ENCODE assay signal across 20 mouse cellular contexts in genomic region chr7:16263843-16264242, GRCm38 (mm10). TPM values are rescaled to one million over a fixed set of nuclear protein-coding genes. Genes with fewer than 3 reads are reported as not detected.
"Had no signal": no experiment of that assay in that cellular context is flagged by ENCODE, and none has a peak within 500 bp of the region (broad histone marks: within the 10 kb centered on the region; RNA-seq: fewer than 3 reads in every experiment).

No protein-coding gene starts in this region.

- H3K4me2 ChIP-seq: kidney, embryonic 15.5 days; liver, embryonic 13.5 days; midbrain, embryonic 12.5 days; midbrain, embryonic 15.5 days; neural tube, embryonic 12.5 days; neural tube, embryonic 15.5 days; stomach, embryonic 15.5 days had no signal

- H3K9ac ChIP-seq: kidney, embryonic 15.5 days; liver, embryonic 13.5 days; midbrain, embryonic 12.5 days; midbrain, embryonic 15.5 days; neural tube, embryonic 12.5 days; neural tube, embryonic 15.5 days; stomach, embryonic 15.5 days had no signal

- H3K36me3 ChIP-seq: kidney, embryonic 15.5 days; liver, embryonic 13.5 days; midbrain, embryonic 12.5 days; midbrain, embryonic 15.5 days; neural tube, embryonic 12.5 days; stomach, embryonic 15.5 days had no signal

- H3K4me3 ChIP-seq: kidney, embryonic 15.5 days; left cerebral cortex, adult 2 months; liver, embryonic 13.5 days; midbrain, embryonic 12.5 days; midbrain, embryonic 15.5 days; neural tube, embryonic 12.5 days; neural tube, embryonic 15.5 days; stomach, embryonic 15.5 days had no signal

- DNase-seq: kidney, adult 8-10 months; kidney, postnatal 10 days; kidney, postnatal 36 days; layer of hippocampus, postnatal 36 days; liver, embryonic 13.5 days; lung, adult 2 months; lung, postnatal 14 days; lung, postnatal 4 days; right cerebral cortex, adult 18-20 months; right cerebral cortex, postnatal 14 days; right cerebral cortex, postnatal 4 days; thymus, postnatal 36 days had no signal

- H3K9me3 ChIP-seq: liver, embryonic 13.5 days; midbrain, embryonic 15.5 days; neural tube, embryonic 15.5 days; stomach, embryonic 15.5 days had no signal

- ATAC-seq: midbrain, embryonic 15.5 days had no signal

- H3K27ac ChIP-seq: kidney, embryonic 15.5 days; left cerebral cortex, adult 2 months; liver, embryonic 13.5 days; midbrain, embryonic 12.5 days; midbrain, embryonic 15.5 days; neural tube, embryonic 12.5 days; neural tube, embryonic 15.5 days; stomach, embryonic 15.5 days had no signal

- H3K27me3 ChIP-seq: kidney, embryonic 15.5 days; liver, embryonic 13.5 days; midbrain, embryonic 15.5 days; neural tube, embryonic 12.5 days; neural tube, embryonic 15.5 days; stomach, embryonic 15.5 days had no signal

- H3K4me1 ChIP-seq: kidney, embryonic 15.5 days; liver, embryonic 13.5 days; midbrain, embryonic 12.5 days; midbrain, embryonic 15.5 days; neural tube, embryonic 12.5 days; neural tube, embryonic 15.5 days; stomach, embryonic 15.5 days had no signal

RNA-seq across cellular contexts. Expression of gene C5ar2, which starts 19.9 kb away (rescaled TPM):
- polyA plus RNA-seq: limb, embryonic 11.5 days; midbrain, embryonic 15.5 days had no signal
